16 mouse cellular contexts compared by ENCODE assay signal in the genomic region with DNA sequence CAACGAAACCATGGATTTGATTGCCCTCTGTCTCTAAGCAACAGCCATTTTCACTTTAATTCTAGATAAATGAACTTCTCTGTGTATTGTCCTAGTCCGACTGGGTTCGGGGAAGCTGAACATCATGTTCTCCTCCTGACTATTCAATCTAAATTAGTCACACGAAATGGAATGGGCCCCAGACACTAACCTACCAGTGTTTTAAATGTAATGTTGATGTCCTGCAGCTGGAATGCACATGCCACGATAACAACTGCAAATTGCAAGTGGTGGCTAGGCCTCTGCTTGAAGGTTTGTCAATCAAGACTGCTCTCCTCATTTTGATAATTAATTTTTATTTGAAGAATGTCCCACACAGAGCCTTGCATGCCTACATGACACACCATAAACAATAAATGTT.
"Had no signal": no experiment of that assay in that cellular context is flagged by ENCODE, and none has a peak within 500 bp of the region (broad histone marks: within the 10 kb centered on the region; RNA-seq: fewer than 3 reads in every experiment).

No protein-coding gene starts in this region.

- H3K36me3 ChIP-seq: kidney, embryonic 15.5 days; limb, embryonic 15.5 days; liver, embryonic 12.5 days; lung, embryonic 15.5 days; midbrain, embryonic 10.5 days; neural tube, embryonic 15.5 days; stomach, embryonic 15.5 days had no signal

- H3K9me3 ChIP-seq: kidney, embryonic 15.5 days; limb, embryonic 15.5 days; liver, embryonic 12.5 days; lung, embryonic 15.5 days; midbrain, embryonic 10.5 days; neural tube, embryonic 15.5 days; stomach, embryonic 15.5 days had no signal

- H3K9ac ChIP-seq: kidney, embryonic 15.5 days; limb, embryonic 15.5 days; liver, embryonic 12.5 days; lung, embryonic 15.5 days; neural tube, embryonic 15.5 days; stomach, embryonic 15.5 days had no signal

- ATAC-seq: liver, embryonic 12.5 days had no signal

- H3K4me3 ChIP-seq: kidney, embryonic 15.5 days; left cerebral cortex, adult 2 months; limb, embryonic 15.5 days; liver, embryonic 12.5 days; lung, embryonic 15.5 days; midbrain, embryonic 10.5 days; myocyte; neural tube, embryonic 15.5 days; stomach, embryonic 15.5 days had no signal

- H3K4me1 ChIP-seq: kidney, embryonic 15.5 days; limb, embryonic 15.5 days; liver, embryonic 12.5 days; lung, embryonic 15.5 days; midbrain, embryonic 10.5 days; neural tube, embryonic 15.5 days; stomach, embryonic 15.5 days had no signal

- H3K4me2 ChIP-seq: kidney, embryonic 15.5 days; limb, embryonic 15.5 days; liver, embryonic 12.5 days; lung, embryonic 15.5 days; neural tube, embryonic 15.5 days; stomach, embryonic 15.5 days had no signal

- DNase-seq: kidney, adult 2 months; kidney, postnatal 25 days; midbrain, embryonic 14.5 days; right cerebral cortex, adult 18-20 months; spleen, adult 18-20 months; thymus, adult 2 months; thymus, postnatal 25 days had no signal

- H3K27me3 ChIP-seq: kidney, embryonic 15.5 days; limb, embryonic 15.5 days; liver, embryonic 12.5 days; lung, embryonic 15.5 days; neural tube, embryonic 15.5 days; stomach, embryonic 15.5 days had no signal

- H3K27ac ChIP-seq: kidney, embryonic 15.5 days; left cerebral cortex, adult 2 months; limb, embryonic 15.5 days; liver, embryonic 12.5 days; lung, embryonic 15.5 days; midbrain, embryonic 10.5 days; neural tube, embryonic 15.5 days; stomach, embryonic 15.5 days had no signal
